Mouse (Mus musculus) liver, postnatal 0 days (tissue): ENCODE data around the gene Lce1b. TPM values are rescaled to one million over a fixed set of nuclear protein-coding genes. Genes with fewer than 3 reads are reported as not detected.

Experiments
- ATAC-seq: fragments of 200-750 bp; cut with Nextera tagmentation; 2 replicates; pipeline ENCODE4 v1.8.0; 2017; ENCODE audit warnings: mild to moderate bottlenecking, moderate library complexity
- DNase-seq: peaks from one replicate; pipeline ENCODE4 v3.0.0-alpha.2; 2016
- H3K27ac ChIP-seq: fragments of 300-500 bp; sonication (generic); 2 replicates; pipeline ENCODE4 v1.5.1; 2014; ENCODE audit warnings: antibody characterized with exemption, moderate library complexity, mild to moderate bottlenecking, low read depth
- H3K27me3 ChIP-seq: fragments of 300-500 bp; sonication (generic); 2 replicates; pipeline ENCODE4 v1.6.1; 2014; ENCODE audit warnings: low read length, control low read depth, mixed read lengths; ENCODE audit not compliant: insufficient read depth
- H3K36me3 ChIP-seq: fragments of 300-500 bp; sonication (generic); replicated peaks from 2 replicates; pipeline ENCODE4 v1.6.1; 2014; ENCODE audit warnings: mild to moderate bottlenecking, control low read depth, low read length, moderate library complexity, mixed read lengths; ENCODE audit not compliant: insufficient read depth
- H3K4me1 ChIP-seq: fragments of 300-500 bp; sonication (generic); 2 replicates; pipeline ENCODE4 v1.6.1; 2014; ENCODE audit warnings: antibody characterized with exemption, mild to moderate bottlenecking, control low read depth; ENCODE audit not compliant: insufficient read depth
- H3K4me2 ChIP-seq: fragments of 300-500 bp; sonication (generic); 2 replicates; pipeline ENCODE4 v1.6.1; 2014; ENCODE audit warnings: low read depth, mild to moderate bottlenecking, low read length, moderate library complexity, mixed read lengths
- H3K4me3 ChIP-seq: fragments of 300-500 bp; sonication (generic); 2 replicates; pipeline ENCODE4 v1.5.1; 2014; ENCODE audit warnings: low read depth, low read length
- H3K9ac ChIP-seq: fragments of 300-500 bp; sonication (generic); replicated peaks from 2 replicates; pipeline ENCODE4 v1.6.1; 2014; ENCODE audit warnings: mild to moderate bottlenecking, moderate library complexity
- H3K9me3 ChIP-seq: fragments of 300-500 bp; sonication (generic); 2 replicates; pipeline ENCODE4 v1.6.1; 2016; ENCODE audit warnings: mild to moderate bottlenecking, control low read depth, low read length, mixed read lengths
- CTCF ChIP-seq: sonication (generic); IDR thresholded peaks from 2 replicates; pipeline ENCODE4 v1.5.1; 2016; ENCODE audit warnings: antibody characterized with exemption, low read depth
- EP300 ChIP-seq: IDR thresholded peaks from 2 replicates; pipeline ENCODE4 v1.6.1; 2016; ENCODE audit warnings: antibody characterized with exemption, low read depth, mild to moderate bottlenecking
- WGBS: fragments of 180-500 bp; shearing (Covaris S2); extraction: QIAGEN DNeasy Blood & Tissue Kit; methylation state at CpG from one replicate; pipeline ENCODE4 v1.1.7; 2014; ENCODE audit not compliant: insufficient replicate concordance; 5-methylcytosine and 5-hydroxymethylcytosine counted together
- polyA plus RNA-seq: library from polyadenylated mRNA; unstranded; fragments of >200 nt; fragmentation: Nextera tagmentation; extraction: Ambion mirVana; gene quantifications from 2 replicates; pipeline ENCODE4 v1.2.1, GENCODE M21; 2015

Gene Lce1b
- polyA plus RNA-seq, 1 experiment from 2014 or later: not detected

DNA sequence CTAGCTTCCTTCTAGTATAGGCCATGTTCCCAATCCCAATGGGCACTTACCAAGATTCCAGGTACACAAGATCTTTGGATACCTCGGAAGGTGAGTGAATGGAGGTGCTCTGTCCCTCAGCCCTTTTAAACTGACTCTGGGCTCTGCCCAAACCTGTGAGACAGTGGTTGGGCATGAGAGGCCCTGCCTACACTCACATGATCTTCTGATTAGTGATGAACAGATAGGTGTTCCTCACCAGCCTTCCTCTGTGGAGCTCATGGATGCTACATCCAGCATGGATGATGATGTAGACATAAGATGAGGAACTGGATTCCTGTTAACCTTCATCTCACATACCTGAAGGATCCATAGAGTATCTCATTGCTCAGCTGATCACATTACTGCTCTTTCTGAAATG is 8.5 kb downstream of the Lce1b start, which contains the start of gene Lce1a1:
TSS of gene Lce1a1 (minus strand) at position 101 of the 400 bp plus-strand sequence.
- Histone ChIP-seq H3K4me1 (no peaks in the 10 kb centered on the region), H3K9ac (no peak within 1 kb of the TSS), H3K36me3 (no peaks in the 10 kb centered on the region), H3K27ac (no peak within 1 kb of the TSS), H3K4me3 (no peak within 1 kb of the TSS), H3K9me3 (no peaks in the 10 kb centered on the region), H3K4me2 (no peak within 1 kb of the TSS), H3K27me3 (no peaks in the 10 kb centered on the region)
- WGBS: 73% methylated on average over 1 of the region's 1 CpGs
- DNase-seq: no peak
- no peak for TF ChIP-seq EP300
- TF ChIP-seq CTCF: no peak
- ATAC-seq: no peak

DNA sequence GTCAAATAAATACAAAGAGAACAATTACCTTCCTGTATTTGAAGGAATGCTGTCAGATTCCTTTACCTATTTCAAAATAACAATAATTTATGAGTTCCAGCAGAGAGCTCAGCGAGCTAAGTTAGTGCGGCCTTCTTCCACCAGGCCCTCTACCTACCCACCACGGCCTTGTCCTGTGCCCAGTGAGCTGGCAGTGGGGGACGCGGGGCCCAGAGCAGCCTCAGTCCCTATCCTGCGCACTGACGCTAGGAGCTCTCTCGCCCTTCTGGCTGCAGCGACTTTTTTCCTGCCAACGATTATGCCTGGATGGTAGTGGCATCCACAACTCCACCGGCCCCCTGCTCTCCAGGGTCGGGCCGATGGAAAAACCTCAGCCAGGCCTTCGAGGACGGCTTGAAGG is 16.9 kb downstream of the Lce1b start:
- no peak for TF ChIP-seq EP300
- TF ChIP-seq CTCF: no peak
- H3K4me1 ChIP-seq: no peaks in the 10 kb centered on the region
- DNase-seq (no peak), ATAC-seq (no peak)
- WGBS: 85% methylated on average over 15 of the region's 15 CpGs
- no peak overlapping the region for H3K4me2 ChIP-seq
- no peak overlapping the region for H3K27ac ChIP-seq
- H3K4me3 ChIP-seq: no peak overlapping the region
- H3K27me3 ChIP-seq: no peaks in the 10 kb centered on the region
- no peaks in the 10 kb centered on the region for H3K36me3 ChIP-seq
- H3K9ac ChIP-seq: no peak overlapping the region
- no peaks in the 10 kb centered on the region for H3K9me3 ChIP-seq

DNA sequence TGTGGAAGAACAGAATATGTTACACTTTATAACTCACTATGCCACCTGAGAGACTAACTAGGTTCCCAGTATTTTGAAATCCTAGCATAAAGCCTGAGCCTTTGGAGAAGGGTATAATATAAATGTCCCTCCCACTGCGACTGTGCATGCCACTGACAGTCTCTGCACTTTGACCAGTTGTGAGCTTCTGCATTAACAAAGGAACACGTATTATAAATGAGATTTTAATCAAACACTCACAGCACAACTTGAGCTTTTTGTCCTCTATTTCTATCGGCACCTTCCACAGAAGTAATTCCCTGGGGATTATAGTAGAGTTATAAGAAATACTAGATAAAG is 18.1 kb downstream of the Lce1b start:
- Histone ChIP-seq H3K9me3 (no peaks in the 10 kb centered on the region), H3K9ac (no peak overlapping the region), H3K27me3 (no peaks in the 10 kb centered on the region), H3K4me3 (no peak overlapping the region), H3K27ac (no peak overlapping the region), H3K4me2 (no peak overlapping the region), H3K36me3 (no peaks in the 10 kb centered on the region), H3K4me1 (no peaks in the 10 kb centered on the region)
- ATAC-seq (no peak), DNase-seq (no peak)
- TF ChIP-seq EP300: no peak
- no peak for TF ChIP-seq CTCF
- WGBS: 66% methylated on average over 3 of the region's 3 CpGs

DNA sequence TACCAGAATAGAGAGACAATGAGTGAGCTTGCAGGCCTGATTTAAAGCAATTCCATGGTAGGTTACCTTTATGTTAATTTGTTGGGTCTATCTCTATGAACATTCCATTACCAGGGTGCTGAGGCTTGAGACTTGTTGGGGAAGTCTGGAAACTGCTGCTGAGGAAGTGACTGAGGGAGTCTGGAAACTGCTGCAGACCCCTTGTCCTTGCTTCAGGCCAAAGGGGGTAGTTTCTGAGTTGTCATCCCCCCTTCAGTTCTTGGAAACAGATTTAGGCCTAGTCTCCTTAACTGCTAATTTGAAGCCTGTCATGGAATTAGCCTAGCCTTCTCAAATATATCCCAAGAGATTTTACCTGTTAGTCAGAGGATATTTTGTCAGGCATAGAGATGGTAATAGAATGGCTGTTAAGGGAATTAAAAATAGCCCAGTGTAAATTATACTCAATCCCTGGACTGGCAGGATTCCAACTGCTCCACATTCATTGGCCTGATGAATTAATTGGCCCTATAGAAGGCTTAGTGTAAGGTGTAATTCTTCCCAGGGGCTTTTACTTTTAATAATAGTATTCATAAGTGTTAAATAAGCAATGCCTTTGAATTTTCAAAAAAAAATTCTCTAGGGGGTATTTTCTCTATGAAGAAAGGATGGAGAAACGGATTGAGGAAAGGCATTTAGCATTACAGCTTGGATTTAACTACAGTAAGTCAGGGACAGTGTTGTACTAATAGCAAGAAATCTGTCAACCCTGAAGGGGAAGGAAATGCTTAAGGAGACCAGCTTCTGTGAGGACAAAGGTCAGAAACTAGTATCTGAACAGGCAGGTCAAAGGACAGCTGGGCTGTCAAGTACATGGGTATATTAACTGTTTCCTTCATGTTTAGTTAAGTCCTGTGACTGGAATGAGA is 18.7 kb downstream of the Lce1b start:
- Histone ChIP-seq H3K36me3 (no peaks in the 10 kb centered on the region), H3K4me2 (no peak overlapping the region), H3K4me3 (no peak overlapping the region), H3K27me3 (no peaks in the 10 kb centered on the region), H3K27ac (no peak overlapping the region), H3K9ac (no peak overlapping the region), H3K4me1 (no peaks in the 10 kb centered on the region), H3K9me3 (no peaks in the 10 kb centered on the region)
- TF ChIP-seq EP300: no peak
- DNase-seq (no peak), ATAC-seq (no peak)
- 41% methylated on average over 1 of the region's 1 CpGs for WGBS

DNA sequence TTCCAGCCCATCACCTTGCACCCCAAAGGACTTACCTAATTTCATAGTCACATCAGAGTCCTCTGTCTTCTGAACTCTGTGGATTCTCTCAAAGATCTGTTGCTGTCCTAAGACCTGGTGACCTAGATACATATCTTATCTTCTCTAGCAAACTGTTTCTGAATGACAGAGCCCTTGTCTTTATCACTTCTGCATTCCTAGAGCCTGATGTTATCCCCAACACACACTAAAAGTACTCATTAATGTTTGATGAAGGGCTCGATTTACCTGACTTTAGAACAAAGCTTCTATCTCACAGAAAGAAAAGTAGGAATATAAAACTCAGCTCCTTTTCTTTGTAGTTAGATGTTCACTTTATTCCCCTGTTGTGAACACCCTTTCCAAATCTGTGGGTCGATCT is 35.2 kb downstream of the Lce1b start, which contains the start of gene Lce6a:
TSS of gene Lce6a (minus strand) at position 101 of the 400 bp plus-strand sequence.
- H3K9me3 ChIP-seq: no peaks in the 10 kb centered on the region
- no peak within 1 kb of the TSS for H3K4me3 ChIP-seq
- 48% methylated on average over 2 of the region's 2 CpGs for WGBS
- no peak within 1 kb of the TSS for H3K4me2 ChIP-seq
- ATAC-seq (no peak), DNase-seq (no peak)
- no peak within 1 kb of the TSS for H3K27ac ChIP-seq
- TF ChIP-seq CTCF: no peak
- no peak for TF ChIP-seq EP300
- H3K36me3 ChIP-seq: no peaks in the 10 kb centered on the region
- no peaks in the 10 kb centered on the region for H3K27me3 ChIP-seq
- H3K4me1 ChIP-seq: no peaks in the 10 kb centered on the region
- H3K9ac ChIP-seq: no peak within 1 kb of the TSS

DNA sequence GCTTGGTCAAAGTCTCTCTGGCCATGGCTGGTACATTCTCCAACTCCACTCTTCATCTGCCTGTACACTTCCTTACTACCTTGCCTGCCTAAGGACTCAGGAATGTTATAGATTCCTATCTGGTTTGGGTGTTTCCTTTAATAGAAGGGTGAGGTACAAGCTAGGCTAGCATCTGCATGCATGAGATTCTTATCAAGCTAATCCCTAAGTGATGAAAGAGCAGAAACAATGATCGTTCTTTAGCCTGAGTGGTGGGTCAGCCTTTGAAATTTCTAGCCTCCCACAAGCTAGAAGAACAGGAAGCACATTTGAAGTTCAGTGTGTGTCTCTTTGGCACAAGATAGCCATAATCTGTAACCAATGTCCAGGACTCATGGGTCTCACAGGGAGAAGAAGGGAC is 46.9 kb downstream of the Lce1b start:
- H3K27me3 ChIP-seq: no peaks in the 10 kb centered on the region
- no peak overlapping the region for H3K9ac ChIP-seq
- no peak overlapping the region for H3K4me2 ChIP-seq
- WGBS: 32% methylated on average over 1 of the region's 1 CpGs
- no peak overlapping the region for H3K4me3 ChIP-seq
- H3K9me3 ChIP-seq: no peaks in the 10 kb centered on the region
- no peaks in the 10 kb centered on the region for H3K4me1 ChIP-seq
- no peak overlapping the region for H3K27ac ChIP-seq
- DNase-seq: no peak
- no peak for ATAC-seq
- no peaks in the 10 kb centered on the region for H3K36me3 ChIP-seq
- TF ChIP-seq CTCF (no peak), EP300 (no peak)
